Mouse (Mus musculus) Patski (cell line): ENCODE measurements around the gene Rnf149. TPM values are rescaled to one million over a fixed set of nuclear protein-coding genes. Genes with fewer than 3 reads are reported as not detected.

Source experiments
- ATAC-seq: fragments of 100-300 bp; one replicate; pipeline ENCODE4 v1.8.0; 2021
- CTCF ChIA-PET: fragments of 350-600 bp; sonication (Branson Sonifier 250); formaldehyde crosslinking; loops from one replicate; lab custom pipeline; 2022; ENCODE audit warnings: inconsistent platforms; lab: Charles Lee
- POLR2A ChIA-PET: fragments of 350-600 bp; sonication (Branson Sonifier 250); formaldehyde crosslinking; loops from one replicate; lab custom pipeline; 2022; ENCODE audit warnings: antibody characterized with exemption, inconsistent platforms; lab: Charles Lee
- DNase-seq: peaks from one replicate; pipeline ENCODE4 v3.0.0-alpha.2; 2011; ENCODE audit warnings: low read depth, low spot score
- H3K27me3 ChIP-seq: fragments of 371-371 bp; one replicate; pipeline ENCODE4 v1.5.1; 2021
- CTCF ChIP-seq: fragments of 100-300 bp; IDR thresholded peaks from one replicate; pipeline ENCODE4 v1.5.1; 2021
- in situ Hi-C: fragments of 300-500 bp; cut with MboI; formaldehyde crosslinking; loops from 3 replicates; pipeline ENCODE4 v1.11.1; 2018; ENCODE audit warnings: low pct_unique_long_range_greater_than_20kb, mixed read lengths
- polyA plus RNA-seq: library from polyadenylated mRNA; unstranded; gene quantifications from one replicate; pipeline ENCODE4 v1.2.3, GENCODE M21; 2021

Gene Rnf149
- polyA plus RNA-seq, 1 experiment from 2014 or later: 77.9 TPM

- CTCF ChIA-PET: no interaction called here
- POLR2A ChIA-PET: no interaction called here
- in situ Hi-C loops: loop anchor here (5.0 kb wide), 1 partner anchor 123 kb away; no protein-coding TSS in a partner anchor
- DNase-seq: no peak
- ATAC-seq: no peak
- H3K27me3 ChIP-seq: no peaks in the 10 kb centered on the region
- TF ChIP-seq CTCF: no peak
Observed at GRCm38 (mm10) chr1:39515303-39515991, 61.8 kb downstream of the Rnf149 start.

GRCm38 (mm10) chr1:39512183-39512582 lies 65.0 kb downstream of the Rnf149 start:
- no peaks in the 10 kb centered on the region for H3K27me3 ChIP-seq
- ChIA-PET POLR2A (no interaction called here), CTCF (no interaction called here)
- TF ChIP-seq CTCF: no peak
- DNase-seq: no peak
- ATAC-seq: no peak
- in situ Hi-C loops: no loop called here

- POLR2A ChIA-PET: no interaction called here
- no peak for DNase-seq
- H3K27me3 ChIP-seq: no peaks in the 10 kb centered on the region
- in situ Hi-C loops: no loop called here
- CTCF ChIA-PET: interaction anchor here (0.6 kb wide), 1 partner anchor 178 kb away, joined by 3 read pairs; no protein-coding TSS in a partner anchor
- no peak for ATAC-seq
- TF ChIP-seq CTCF: no peak
Observed at GRCm38 (mm10) chr1:39511775-39512174, 65.4 kb downstream of the Rnf149 start.

- ChIA-PET POLR2A (no interaction called here), CTCF (no interaction called here)
- in situ Hi-C loops: no loop called here
- no peaks in the 10 kb centered on the region for H3K27me3 ChIP-seq
- TF ChIP-seq CTCF: no peak
- no peak for DNase-seq
- ATAC-seq: no peak
Observed at GRCm38 (mm10) chr1:39505600-39505999, 71.6 kb downstream of the Rnf149 start.

GRCm38 (mm10) chr1:39504261-39504660 lies 72.9 kb downstream of the Rnf149 start:
- ATAC-seq (no peak), DNase-seq (no peak)
- CTCF ChIA-PET: interaction anchor here (0.9 to 1.0 kb wide), 2 partner anchors 112 to 177 kb away, joined by 3 read pairs; no protein-coding TSS in a partner anchor
- POLR2A ChIA-PET: no interaction called here
- in situ Hi-C loops: no loop called here
- H3K27me3 ChIP-seq: no peaks in the 10 kb centered on the region
- TF ChIP-seq CTCF: peak; percentile 67

GRCm38 (mm10) chr1:39502817-39503633 lies 74.2 kb downstream of the Rnf149 start:
- CTCF ChIA-PET: interaction anchor here (1.4 kb wide), 1 partner anchor 19 kb away, joined by 3 read pairs; no protein-coding TSS in a partner anchor
- no peak for DNase-seq
- in situ Hi-C loops: no loop called here
- POLR2A ChIA-PET: no interaction called here
- H3K27me3 ChIP-seq: no peaks in the 10 kb centered on the region
- ATAC-seq: no peak
- no peak for TF ChIP-seq CTCF

Other genes with a start within 250 kb of the Rnf149 start
- 452 TPM for gene Rpl31, start 209.6 kb downstream of the Rnf149 start, polyA plus RNA-seq
- gene Tbc1d8, start 98.7 kb downstream of the Rnf149 start, polyA plus RNA-seq: 3.0 TPM
- gene Cnot11, start 42.4 kb downstream of the Rnf149 start, polyA plus RNA-seq: 29.1 TPM
- gene Creg2, start 74.1 kb upstream of the Rnf149 start, polyA plus RNA-seq: not detected
- gene Rfx8, start 143.6 kb upstream of the Rnf149 start, polyA plus RNA-seq: not detected
- not detected for gene Gm3646, start 227.9 kb upstream of the Rnf149 start, polyA plus RNA-seq